Mouse (Mus musculus) brain, adult 2 months (tissue): Measurements from ENCODE around the gene Acaa1a.
"Not testable (repeated sequence)": the region's sequence is repeated elsewhere in the genome, so short reads cannot be mapped to it uniquely, and the experiment has no call there.

Source experiments
- DNase-seq: peaks from one replicate; pipeline ENCODE4 v3.0.0; 2011; ENCODE audit warnings: low read depth, low spot score

Acaa1a gene

DNA sequence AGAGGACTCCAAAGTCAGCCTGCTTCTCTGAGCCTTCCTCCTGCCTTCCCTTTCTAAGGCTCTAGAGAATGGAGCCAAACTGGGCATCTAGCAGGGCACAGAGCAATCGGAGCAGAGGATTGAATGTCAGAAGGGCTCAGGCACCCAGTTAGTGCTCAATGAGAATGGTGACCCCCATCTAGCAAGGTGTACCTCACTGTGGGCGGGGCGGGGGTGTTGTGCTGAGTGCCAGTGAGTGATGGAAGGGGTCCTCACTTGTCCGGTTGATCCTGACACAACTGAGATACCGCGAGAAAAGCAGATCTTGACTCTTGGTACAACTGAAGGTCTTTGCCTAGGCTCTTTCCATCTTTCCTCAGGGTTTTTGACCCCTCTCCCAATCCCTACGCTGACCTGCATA, 370 bp upstream of the Acaa1a start:
- no peak for DNase-seq

DNA sequence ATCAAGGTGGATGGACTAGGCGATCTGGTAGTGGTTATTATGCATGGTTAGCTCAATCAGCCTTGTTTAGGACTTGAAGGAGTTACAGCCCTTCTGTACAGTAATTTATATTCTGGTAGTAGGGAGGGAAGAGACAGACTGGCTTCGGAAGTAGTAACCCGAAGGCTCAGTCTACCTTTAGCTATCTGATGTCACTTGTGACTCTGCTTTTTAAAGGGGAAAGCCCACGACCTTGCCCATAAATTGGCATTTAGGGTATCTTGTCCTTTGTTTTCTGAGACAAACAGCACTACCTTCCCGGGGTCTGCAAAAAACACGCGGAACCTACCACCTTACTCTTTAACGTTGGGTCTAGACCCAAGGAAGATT, 720 bp downstream of the Acaa1a start:
- DNase-seq: no peak

DNA sequence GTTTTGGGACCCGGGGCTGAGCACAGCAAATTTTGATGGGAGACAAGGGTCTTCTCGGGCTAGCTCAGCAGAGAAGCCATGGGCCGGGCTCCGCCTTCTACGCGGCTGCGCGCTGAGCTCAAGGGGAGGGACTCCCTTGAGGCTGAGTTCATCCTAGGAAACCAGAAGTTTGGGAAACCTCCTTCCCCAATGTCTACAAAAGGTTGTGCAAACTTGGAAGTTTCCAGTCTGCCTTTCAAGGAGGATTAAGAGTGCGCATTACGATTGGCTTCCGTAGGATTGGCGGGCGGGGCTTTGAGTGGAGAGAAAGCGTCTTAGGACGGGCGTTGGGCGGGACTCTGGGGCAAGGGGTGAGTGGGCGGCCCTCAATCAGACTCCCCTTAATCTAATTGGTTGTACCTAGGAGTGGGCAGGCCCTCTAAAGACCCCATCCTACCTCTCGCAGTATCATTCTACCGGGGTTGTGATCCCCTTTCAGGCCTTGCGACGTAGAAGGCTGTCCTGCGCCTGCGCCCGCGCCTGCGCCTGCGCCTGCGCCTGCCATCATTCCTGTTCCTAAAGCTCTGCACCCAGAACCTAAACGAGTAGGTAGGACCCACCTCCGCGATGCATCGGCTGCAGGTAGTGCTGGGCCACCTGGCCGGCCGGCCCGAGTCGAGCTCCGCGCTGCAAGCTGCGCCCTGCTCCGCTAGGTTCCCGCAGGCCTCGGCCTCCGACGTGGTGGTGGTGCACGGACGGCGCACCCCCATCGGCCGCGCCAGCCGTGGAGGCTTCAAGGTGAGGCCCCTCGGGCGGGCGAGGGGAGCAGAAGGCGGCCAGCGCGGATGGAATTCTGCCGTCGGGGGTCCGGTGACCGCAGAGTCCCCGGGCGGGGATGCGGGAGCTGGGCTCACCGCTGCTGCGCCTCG, 1.7 kb downstream of the Acaa1a start, which contains the start of gene Myd88:
Myd88 (minus strand) TSS at position 503 of the 908 bp plus-strand sequence.
- DNase-seq: peak; percentile 99

- no peak for DNase-seq
Observed at GRCm38 (mm10) chr9:119342728-119343127, 3.3 kb downstream of the Acaa1a start.

GRCm38 (mm10) chr9:119346376-119346775, 6.9 kb downstream of the Acaa1a start:
- DNase-seq: no peak

DNA sequence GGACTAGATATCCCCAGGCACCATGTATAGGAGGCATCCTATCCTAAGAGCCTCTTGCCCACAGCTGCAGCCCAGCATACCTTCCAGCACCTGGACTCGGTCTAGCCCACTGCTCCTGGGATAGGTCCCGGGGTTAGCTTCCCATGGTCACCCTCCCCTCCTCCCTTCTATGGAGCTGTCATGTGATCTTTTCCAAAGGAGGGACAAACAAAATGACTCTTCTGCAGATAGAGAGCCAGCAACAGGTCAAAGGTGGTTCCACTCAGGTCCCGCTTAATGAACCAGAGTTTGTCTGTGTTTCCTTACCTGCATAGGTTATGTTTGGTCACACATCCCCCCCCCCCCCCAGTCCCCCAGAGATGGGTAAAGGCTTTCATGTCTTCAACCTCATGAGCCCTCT, 11.1 kb downstream of the Acaa1a start:
- no peak for DNase-seq

- DNase-seq: no peak
Observed at GRCm38 (mm10) chr9:119350947-119351705, 11.7 kb downstream of the Acaa1a start.

DNA sequence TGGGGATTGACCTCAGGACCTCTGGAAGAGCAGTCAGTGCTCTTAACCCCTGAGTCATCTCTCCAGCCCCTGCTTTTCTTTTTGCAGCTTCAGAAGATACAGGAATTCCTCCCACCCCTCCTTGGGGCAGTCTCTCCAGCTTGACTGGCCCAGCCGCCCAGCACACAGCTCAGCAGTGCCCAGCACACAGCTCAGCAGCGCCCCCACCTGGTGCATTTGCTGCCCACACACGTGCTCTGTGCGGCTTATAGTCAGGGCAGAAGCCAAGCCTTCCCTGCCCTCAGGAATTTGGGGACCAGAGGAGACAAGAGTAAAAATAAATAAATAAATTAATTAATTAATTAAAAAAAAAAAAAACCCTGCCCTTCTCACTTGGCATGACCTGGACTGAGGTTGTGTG, 12.6 kb downstream of the Acaa1a start:
- peak; percentile 84 for DNase-seq

- no peak for DNase-seq
Observed at GRCm38 (mm10) chr9:119353926-119354325, 14.4 kb downstream of the Acaa1a start.

DNA sequence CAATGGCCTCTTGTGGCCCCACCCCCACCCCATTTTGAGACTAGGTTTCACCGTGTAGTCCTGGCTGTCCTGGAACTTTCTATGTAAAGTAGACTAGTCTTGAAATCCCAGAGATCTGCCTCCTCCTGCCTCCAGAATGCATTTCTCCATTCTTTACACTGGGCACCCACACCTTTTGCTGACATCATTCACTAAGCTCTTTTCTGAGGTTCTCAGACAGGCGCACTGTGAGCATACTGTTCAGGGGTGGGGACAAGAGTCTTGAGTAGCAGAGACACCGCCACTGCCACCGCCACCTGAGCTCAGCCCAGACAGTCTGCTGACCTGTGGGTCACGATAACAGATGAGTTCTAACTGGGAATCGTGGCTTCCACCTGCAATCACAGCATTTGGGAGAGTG, 16.5 kb downstream of the Acaa1a start:
- DNase-seq: peak; percentile 59

DNA sequence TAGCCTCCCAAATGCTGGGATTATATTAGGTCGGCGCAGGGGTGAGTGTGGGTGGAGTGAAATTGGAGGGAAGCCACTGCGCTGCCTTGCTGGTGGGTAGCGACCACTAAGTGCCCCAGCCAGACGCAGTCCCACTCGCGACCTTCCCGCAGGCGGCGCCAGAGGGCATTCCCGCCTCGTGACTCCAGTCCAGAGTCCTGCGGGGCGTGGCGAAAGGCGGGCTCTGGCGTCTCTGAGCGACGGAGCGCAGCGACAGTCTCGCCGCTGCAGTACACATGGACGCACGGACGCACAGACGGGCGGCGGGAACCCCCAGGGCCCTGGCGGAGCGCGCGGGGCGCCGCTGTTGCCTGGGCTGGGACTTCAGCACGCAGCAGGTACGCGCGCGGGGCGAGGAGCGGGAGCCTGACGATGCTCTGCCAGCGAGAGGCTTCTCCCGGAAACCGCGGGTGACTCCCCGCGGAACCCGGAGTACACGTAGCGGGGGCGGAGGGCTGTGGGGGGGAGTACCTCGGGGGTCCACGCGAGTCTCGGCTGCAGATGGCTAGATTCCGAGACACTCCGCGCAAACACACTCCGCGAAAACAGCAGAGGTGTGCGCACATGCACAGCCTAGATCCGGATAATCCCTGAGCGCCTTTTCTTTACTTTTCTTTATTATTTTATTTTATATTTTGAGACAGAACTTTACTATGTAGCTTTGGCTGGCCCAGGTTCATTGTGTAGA, 18.0 kb downstream of the Acaa1a start, which contains the start of gene Xylb:
Xylb (plus strand) TSS at position 51 of the 727 bp plus-strand sequence.
- peak; percentile 93 for DNase-seq

GRCm38 (mm10) chr9:119358058-119358429, 18.6 kb downstream of the Acaa1a start:
- DNase-seq: no peak

DNA sequence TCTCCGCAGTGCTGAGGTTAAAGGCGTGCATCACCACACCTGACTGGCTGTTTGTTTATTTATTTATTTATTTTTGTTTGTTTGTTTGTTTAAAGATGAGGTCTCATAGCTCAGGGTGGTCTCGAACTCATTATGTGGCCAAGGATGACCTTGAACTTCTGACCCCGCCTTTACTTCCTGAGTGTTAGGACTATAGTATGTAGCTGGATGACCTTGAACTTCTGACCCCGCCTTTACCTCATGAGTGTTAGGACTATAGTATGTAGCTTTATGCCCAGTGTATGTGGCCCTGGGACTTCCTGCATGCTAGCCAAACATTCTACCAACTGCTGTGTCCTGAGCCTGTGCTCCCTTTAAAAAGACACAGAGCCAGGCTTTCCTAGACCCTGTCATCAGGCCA, 21.9 kb downstream of the Acaa1a start:
- DNase-seq: no peak

GRCm38 (mm10) chr9:119363229-119363628, 23.8 kb downstream of the Acaa1a start:
- DNase-seq: no peak

GRCm38 (mm10) chr9:119365284-119365683, 25.8 kb downstream of the Acaa1a start, which contains the start of gene Slc22a14:
Slc22a14 (minus strand) TSS chr9:119365553.
- DNase-seq: peak; percentile 43

DNA sequence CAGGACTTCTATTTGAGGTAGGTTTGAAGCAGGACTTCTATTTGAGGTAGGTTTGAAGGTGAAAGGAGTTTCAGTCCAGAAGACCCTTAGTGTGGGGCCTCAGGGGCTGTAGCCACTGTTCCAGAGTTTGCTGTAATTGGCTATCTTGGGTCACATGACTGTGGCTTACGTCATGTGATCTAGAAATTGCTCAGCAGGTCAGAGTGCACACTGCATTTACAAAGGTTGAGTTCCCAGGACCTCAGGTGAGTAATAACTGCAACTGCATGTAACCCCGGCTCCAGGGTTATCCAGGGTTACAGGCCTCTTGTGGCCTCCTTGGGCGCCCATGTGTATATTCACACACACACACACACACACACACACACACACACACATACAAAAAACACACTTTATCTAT, 28.9 kb downstream of the Acaa1a start:
- DNase-seq: no peak

- not testable (repeated sequence) for DNase-seq
Observed at GRCm38 (mm10) chr9:119370770-119371169, 31.3 kb downstream of the Acaa1a start.

- DNase-seq: no peak
Observed at GRCm38 (mm10) chr9:119371251-119371650, 31.8 kb downstream of the Acaa1a start.

DNA sequence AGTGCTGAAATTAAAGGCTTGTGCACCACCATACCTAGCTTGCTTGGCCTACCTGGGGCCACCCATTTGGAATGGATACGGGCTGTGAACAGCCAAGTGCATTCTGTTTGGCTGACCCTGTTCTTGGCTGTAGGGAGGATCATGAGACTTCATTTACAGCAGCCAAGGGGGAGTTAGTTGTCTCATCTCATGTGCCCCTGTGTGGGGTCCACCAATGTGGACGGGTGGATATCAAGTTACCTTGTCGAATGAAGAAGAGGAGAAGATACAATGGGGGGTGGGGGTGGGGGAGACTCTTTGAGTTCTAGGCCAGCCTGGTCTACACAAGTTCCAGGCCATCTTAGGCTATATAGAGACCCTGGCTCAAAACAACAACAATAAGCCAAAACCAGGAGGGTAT, 35.5 kb downstream of the Acaa1a start:
- DNase-seq: no peak

- DNase-seq: no peak
Observed at GRCm38 (mm10) chr9:119375556-119375955, 36.1 kb downstream of the Acaa1a start.

GRCm38 (mm10) chr9:119378231-119378630, 38.8 kb downstream of the Acaa1a start:
- DNase-seq: no peak

DNA sequence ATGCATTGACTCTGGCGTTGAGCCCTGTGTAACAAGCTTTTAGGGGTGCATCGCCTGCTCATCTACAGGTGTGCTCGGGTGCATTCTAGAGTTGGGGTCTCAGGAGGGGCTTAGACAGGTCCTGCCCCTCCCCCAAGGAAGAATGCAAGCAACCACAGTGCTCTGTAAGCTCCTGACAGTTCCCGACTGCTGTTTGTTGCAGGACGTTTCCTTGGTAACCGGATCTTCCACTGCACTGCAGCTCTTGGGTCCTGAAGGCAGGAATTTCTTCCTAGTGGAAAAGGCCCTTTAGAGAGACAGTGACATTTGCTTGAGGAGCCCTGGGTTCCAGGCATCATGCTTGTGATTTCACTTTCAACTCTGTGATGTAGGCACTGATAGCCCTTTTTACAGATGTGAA, 43.1 kb downstream of the Acaa1a start:
- peak; percentile 74 for DNase-seq
